Mouse (Mus musculus): ENCODE data around the gene Mertk.

DNA sequence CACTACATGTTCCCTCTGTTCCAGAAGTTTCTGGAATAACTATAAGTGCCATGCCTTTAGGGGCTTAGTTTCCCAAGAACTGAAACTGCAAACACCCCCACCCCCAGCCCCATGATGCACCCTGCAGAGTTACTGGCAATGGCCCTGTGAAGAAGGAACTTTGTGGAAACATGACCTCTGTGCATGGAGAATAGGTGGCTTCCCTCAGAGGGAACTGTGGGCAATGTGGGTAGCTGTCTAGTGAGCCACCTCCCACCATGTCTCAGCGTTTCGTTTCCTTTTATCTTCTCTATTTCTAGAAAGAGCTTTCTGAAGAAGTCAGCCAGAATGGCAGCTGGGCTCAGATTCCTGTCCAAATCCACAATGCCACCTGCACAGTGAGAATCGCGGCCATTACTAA is 72.3 kb downstream of the Mertk start:
- no peak for TF ChIP-seq EP300 (IDR thresholded peaks at IDR 0.05)
- TF ChIP-seq CTCF (IDR thresholded peaks at IDR 0.05): no peak
